Mouse (Mus musculus) embryonic fibroblast, embryonic 13.5 days (primary cell): ENCODE measurements around the gene Ppp1r3d.

Source experiments
- CTCF ChIP-seq: IDR thresholded peaks from 2 replicates; pipeline ENCODE4 v1.5.1; 2011; ENCODE audit warnings: mild to moderate bottlenecking, control low read depth, low read length, moderate library complexity, borderline replicate concordance; ENCODE audit not compliant: insufficient read depth
- POLR2A ChIP-seq: IDR thresholded peaks from 2 replicates; pipeline ENCODE4 v1.6.1; 2011; ENCODE audit warnings: low read depth, mild to moderate bottlenecking, control low read depth, low read length, moderate library complexity

- TF ChIP-seq POLR2A (no peak), CTCF (peak; percentile 43; the same call in 1 of the 2 replicates)
These were observed 7.0 kb downstream of the Ppp1r3d start, which contains the start of gene Sycp2 for GRCm38 (mm10) chr2:178407053-178407815.
